12 mouse cellular contexts compared by ENCODE assay signal in the genomic region with DNA sequence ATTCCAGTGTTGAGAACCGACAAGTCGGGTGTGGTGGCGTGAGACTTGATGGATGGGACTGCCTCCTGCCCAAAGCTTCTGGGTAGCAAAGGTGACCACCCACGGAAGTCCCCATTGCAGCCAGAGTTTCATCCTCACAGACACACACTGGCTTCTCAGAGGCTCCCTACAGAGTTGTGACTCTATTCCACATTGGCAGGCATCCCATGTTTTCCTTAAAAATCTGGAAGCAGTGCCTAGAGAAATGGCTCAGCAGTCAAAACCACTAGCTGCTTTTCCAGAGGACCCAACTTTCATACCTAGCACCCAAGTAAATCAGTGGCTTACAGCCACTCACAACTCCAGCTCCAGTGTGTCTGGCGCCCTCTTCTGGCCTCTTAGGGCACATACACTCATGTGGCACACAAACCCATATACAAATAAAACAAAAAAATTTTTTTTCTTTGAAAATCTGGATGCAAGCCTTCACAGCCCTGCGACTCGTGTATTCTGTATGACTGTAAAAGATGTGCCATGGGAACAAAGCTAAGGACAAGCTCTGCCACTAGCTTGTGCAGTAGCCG. TPM values are rescaled to one million over a fixed set of nuclear protein-coding genes. Genes with fewer than 3 reads are reported as not detected.
DNase-seq lines count a peak whose midpoint lies in the region; ATAC-seq and TF ChIP-seq lines count a peak whose summit lies in the region.
"Had no signal": no experiment of that assay in that cellular context is flagged by ENCODE, and none has a peak within 500 bp of the region (broad histone marks: within the 10 kb centered on the region; RNA-seq: fewer than 3 reads in every experiment).

No protein-coding gene starts in this region.

- TF ChIP-seq CTCF in E14TG2a.4 (conservative IDR thresholded peaks at IDR 0.05; ENCODE audit: low read length): peak; percentile 88

- no peak for ATAC-seq in cerebellum, adult (ENCODE audit: insufficient number of reproducible peaks, low FRiP score, low TSS enrichment)
- ATAC-seq: intestine, embryonic 15.5 days had no signal

- H3K27me3 ChIP-seq in E14TG2a.4 (ENCODE audit: insufficient read depth, low read length): peaks cover 38% of the 10 kb centered on the region
- H3K27me3 ChIP-seq: intestine, embryonic 15.5 days; limb, embryonic 13.5 days; neural tube, embryonic 12.5 days had no signal

- peaks cover 27% of the 10 kb centered on the region for H3K4me1 ChIP-seq in E14TG2a.4 (replicated peaks; ENCODE audit: low read depth, low read length)
- H3K4me1 ChIP-seq: intestine, embryonic 15.5 days; limb, embryonic 13.5 days; neural tube, embryonic 12.5 days had no signal

- H3K4me3 ChIP-seq in E14TG2a.4 (replicated peaks; ENCODE audit: low read length): no peak overlapping the region
- H3K4me3 ChIP-seq: intestine, embryonic 15.5 days; limb, embryonic 13.5 days; megakaryocyte, embryonic 14.5 days; neural tube, embryonic 12.5 days had no signal

- peak; percentile 10 to 18 for DNase-seq in cerebellum, postnatal 14 days
- DNase-seq in layer of hippocampus, postnatal 14 days (ENCODE audit: low spot score in 2 of 2): peak; percentile 36 to 59
- DNase-seq in layer of hippocampus, adult 9-10 months (ENCODE audit: low spot score): no peak
- DNase-seq in induced T-regulatory cell, adult 2 months (ENCODE audit: low read depth): peak; percentile 57
- DNase-seq in Muller cell, postnatal 12 days (ENCODE audit: inconsistent ontology term): no peak
- no peak for DNase-seq in cerebellum, adult 11 months

- H3K9me3 ChIP-seq in E14TG2a.4 (ENCODE audit: low read length): no peaks in the 10 kb centered on the region
- H3K9me3 ChIP-seq: intestine, embryonic 15.5 days; limb, embryonic 13.5 days; neural tube, embryonic 12.5 days had no signal

- H3K36me3 ChIP-seq in E14TG2a.4 (ENCODE audit: insufficient read depth, low read length): no peaks in the 10 kb centered on the region
- H3K36me3 ChIP-seq: intestine, embryonic 15.5 days; limb, embryonic 13.5 days; neural tube, embryonic 12.5 days had no signal

RNA-seq across cellular contexts. Expression of gene Cx3cr1, which starts 10.9 kb away (rescaled TPM):
- 10 to 100 TPM; 34.7 to 36.0 TPM for total RNA-seq in layer of hippocampus, postnatal 14 days (2021)

RNA-seq across cellular contexts. Expression of gene Ccr8, which starts 11.3 kb away (rescaled TPM):
- total RNA-seq in layer of hippocampus, postnatal 14 days (2021): not detected

RNA-seq across cellular contexts. Expression of gene Slc25a38, which starts 29.5 kb away (rescaled TPM):
- total RNA-seq in layer of hippocampus, postnatal 14 days (2021): 10 to 100 TPM; 25.6 to 25.7 TPM

RNA-seq across cellular contexts. Expression of gene Rpsa, which starts 46.9 kb away (rescaled TPM):
- 100 to 1,000 TPM; 534 to 557 TPM for total RNA-seq in layer of hippocampus, postnatal 14 days (2021)

RNA-seq across cellular contexts. Expression of gene Xirp1, which starts 57.2 kb away (rescaled TPM):
- total RNA-seq in layer of hippocampus, postnatal 14 days (2021): under 1 TPM; 0.14 to 0.41 TPM

Comparison
In these comparisons a context has a peak if more than half of its experiments do, and no peak if none do; other contexts are left out.
1. DNase-seq: peak in cerebellum, postnatal 14 days (2 of 2), layer of hippocampus, postnatal 14 days (2 of 2) and induced T-regulatory cell, adult 2 months (single experiment); none in layer of hippocampus, adult 9-10 months (single experiment), Muller cell, postnatal 12 days (single experiment) and cerebellum, adult 11 months (single experiment).